Mouse (Mus musculus): ENCODE data around the gene Prkacb. TPM values are rescaled to one million over a fixed set of nuclear protein-coding genes. Genes with fewer than 3 reads are reported as not detected.
A peak's percentile ranks its signal among the peaks of the same experiment; 100 is the strongest.

The Prkacb gene
- polyA plus RNA-seq, 1 experiment, result 120 TPM

DNA sequence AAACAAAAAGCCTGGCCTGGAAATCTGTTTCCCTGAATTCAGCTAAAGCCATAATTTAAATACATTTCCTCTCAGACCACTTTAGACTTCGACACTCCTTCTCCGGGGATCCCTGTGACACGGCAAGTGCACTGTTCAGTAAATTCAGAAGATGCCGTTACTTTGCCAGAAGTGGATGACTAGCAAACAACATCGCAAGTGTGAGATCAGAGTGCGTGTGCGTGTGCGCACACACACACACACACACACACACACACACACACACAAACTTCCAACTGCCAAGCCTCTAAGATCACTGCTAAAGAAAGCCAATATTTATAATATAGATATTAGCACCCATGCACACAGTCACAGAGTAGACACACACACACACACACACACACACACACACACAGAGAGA lies 131.1 kb downstream of the Prkacb start:
- TF ChIP-seq CTCF (IDR thresholded peaks at IDR 0.05; ENCODE audit: low read depth, low read length) (no peak), POLR2A (IDR thresholded peaks at IDR 0.05; ENCODE audit: borderline replicate concordance, low read depth, low read length) (no peak)
- Histone ChIP-seq H3K27ac (ENCODE audit: insufficient read depth, low read depth, low read length) (no peak overlapping the region), H3K4me1 (ENCODE audit: control insufficient read depth, insufficient read depth, low read length) (peaks cover 12% of the 10 kb centered on the region), H3K4me3 (ENCODE audit: insufficient read depth, low read length) (peak overlapping the region; percentile 41)

DNA sequence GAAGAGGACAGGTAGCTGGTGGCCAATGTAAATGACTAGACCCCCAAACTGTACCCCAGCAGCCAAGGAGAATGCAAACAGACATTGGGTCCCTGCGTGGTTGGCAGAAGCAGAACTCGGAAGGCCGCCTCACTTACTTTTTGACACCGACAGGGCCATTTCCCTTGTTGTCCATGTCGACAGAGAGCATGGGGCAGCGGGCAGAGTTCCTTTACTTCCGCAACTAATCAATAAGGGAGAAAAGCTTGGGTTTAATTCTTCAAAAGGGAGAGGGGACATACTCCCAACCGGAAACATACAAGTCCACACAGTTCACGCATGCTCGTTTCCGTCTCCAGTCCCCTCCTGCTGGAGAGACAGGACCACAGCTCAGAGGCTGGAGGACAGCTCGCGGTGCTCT lies 132.2 kb downstream of the Prkacb start:
- H3K4me3 ChIP-seq (ENCODE audit: insufficient read depth, low read length), result no peak overlapping the region
- H3K27ac ChIP-seq (ENCODE audit: insufficient read depth, low read depth, low read length), result no peak overlapping the region
- no peak for TF ChIP-seq POLR2A (IDR thresholded peaks at IDR 0.05; ENCODE audit: borderline replicate concordance, low read depth, low read length)
- peaks cover 16% of the 10 kb centered on the region for H3K4me1 ChIP-seq (ENCODE audit: control insufficient read depth, insufficient read depth, low read length)

DNA sequence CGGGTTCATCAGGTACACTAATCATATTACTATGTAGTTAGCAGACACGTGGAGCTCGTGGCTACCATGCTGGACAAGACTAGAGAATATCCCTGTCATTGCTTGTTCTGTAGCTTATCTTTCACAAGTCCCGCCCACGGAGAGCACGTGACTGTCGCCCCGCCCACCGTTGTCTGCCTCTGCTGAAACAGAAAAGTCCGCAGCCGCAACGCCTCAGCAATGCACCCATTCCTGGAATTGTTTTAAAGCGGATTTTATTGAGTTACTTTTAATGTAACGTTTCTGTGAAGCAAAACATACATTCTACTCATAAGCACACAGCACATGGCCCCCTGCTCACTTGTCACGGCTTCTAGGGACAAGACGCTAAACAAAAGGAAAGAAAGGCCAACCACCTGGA lies 133.1 kb downstream of the Prkacb start:
- Histone ChIP-seq H3K27ac (ENCODE audit: insufficient read depth, low read depth, low read length) (no peak overlapping the region), H3K4me3 (ENCODE audit: insufficient read depth, low read length) (no peak overlapping the region), H3K4me1 (ENCODE audit: control insufficient read depth, insufficient read depth, low read length) (peaks cover 10% of the 10 kb centered on the region)
- TF ChIP-seq CTCF (IDR thresholded peaks at IDR 0.05; ENCODE audit: low read depth, low read length), result no peak
- TF ChIP-seq POLR2A (IDR thresholded peaks at IDR 0.05; ENCODE audit: borderline replicate concordance, low read depth, low read length), result no peak

Other genes starting within 250 kb of the Prkacb start
- not detected in 2 replicates for gene Uox, start 242.6 kb downstream of the Prkacb start, polyA plus RNA-seq (2012; ENCODE audit: insufficient read depth, insufficient read length, missing spikeins)
- not detected in 2 replicates for gene Dnase2b, start 197.4 kb downstream of the Prkacb start, polyA plus RNA-seq (2012; ENCODE audit: insufficient read depth, insufficient read length, missing spikeins)
- not detected in 2 replicates for gene 4930503B20Rik, start 161.7 kb downstream of the Prkacb start, polyA plus RNA-seq (2012; ENCODE audit: insufficient read depth, insufficient read length, missing spikeins)
- not detected in 2 replicates for gene Samd13, start 127.4 kb downstream of the Prkacb start, polyA plus RNA-seq (2012; ENCODE audit: insufficient read depth, insufficient read length, missing spikeins)
- not detected in 2 replicates for gene Ttll7, start 39.4 kb upstream of the Prkacb start, polyA plus RNA-seq (2012; ENCODE audit: insufficient read depth, insufficient read length, missing spikeins)

All from bone marrow macrophage, adult 2 months (primary cell).